Mouse (Mus musculus): ENCODE measurements at regions not wholly inside any gene's neighbourhood (a gene's known extent, or its start where the extent isn't known, plus 50 kb on each side); places are given as distances from the start of the nearest gene placed in this dataset.
A peak's percentile ranks its signal among the peaks of the same experiment; 100 is the strongest.

DNA sequence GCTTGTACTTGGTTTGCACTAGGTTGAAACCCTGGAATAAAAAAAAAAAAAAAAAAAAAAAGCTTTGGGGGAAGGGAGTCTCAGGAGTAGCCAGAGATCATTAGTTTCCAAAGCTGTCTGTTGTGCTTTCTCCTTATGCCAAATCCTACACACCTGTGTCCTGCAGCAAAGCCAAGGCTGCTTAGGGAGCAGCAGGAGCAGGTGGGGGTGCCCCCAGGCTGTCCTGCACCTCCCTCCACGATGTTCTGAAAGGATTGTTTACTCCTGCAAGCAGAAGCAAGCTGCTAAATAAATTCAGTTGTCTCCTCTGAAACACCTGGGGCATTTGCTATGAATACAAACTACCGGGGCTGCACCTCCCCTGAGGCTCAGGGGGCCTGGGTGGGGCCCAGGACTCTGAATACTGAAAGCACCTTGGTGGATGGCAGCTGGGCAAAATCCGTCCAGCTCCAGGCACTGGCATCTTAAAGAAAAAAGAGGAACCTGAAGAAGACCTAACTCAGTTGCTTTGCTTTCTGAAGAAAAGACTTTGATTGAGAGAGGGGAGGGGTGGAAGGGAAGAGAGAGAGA, 137.5 kb upstream of the Arl4c start:
- H3K27ac ChIP-seq (ENCODE audit: low read length): no peak overlapping the region
- H3K27me3 ChIP-seq (replicated peaks; ENCODE audit: control insufficient read depth, insufficient read depth, low read length): no peaks in the 10 kb centered on the region
- H3K4me3 ChIP-seq (replicated peaks; ENCODE audit: low read length): no peak overlapping the region
- peaks cover 3% of the 10 kb centered on the region; the same call in 1 of the 2 replicates for H3K9me3 ChIP-seq (ENCODE audit: control insufficient read depth, low read length)
- WGBS: 7% methylated on average over 3 of the region's 3 CpGs
- peaks cover 19% of the 10 kb centered on the region for H3K4me1 ChIP-seq (replicated peaks; ENCODE audit: control insufficient read depth, insufficient read depth, low read length)
- no peak overlapping the region for H3K9ac ChIP-seq (replicated peaks; ENCODE audit: low read depth, low read length)
- no peaks in the 10 kb centered on the region for H3K36me3 ChIP-seq (ENCODE audit: control insufficient read depth, insufficient read depth)
- H3K4me2 ChIP-seq (ENCODE audit: low read length): no peak overlapping the region
- no peak for ATAC-seq

DNA sequence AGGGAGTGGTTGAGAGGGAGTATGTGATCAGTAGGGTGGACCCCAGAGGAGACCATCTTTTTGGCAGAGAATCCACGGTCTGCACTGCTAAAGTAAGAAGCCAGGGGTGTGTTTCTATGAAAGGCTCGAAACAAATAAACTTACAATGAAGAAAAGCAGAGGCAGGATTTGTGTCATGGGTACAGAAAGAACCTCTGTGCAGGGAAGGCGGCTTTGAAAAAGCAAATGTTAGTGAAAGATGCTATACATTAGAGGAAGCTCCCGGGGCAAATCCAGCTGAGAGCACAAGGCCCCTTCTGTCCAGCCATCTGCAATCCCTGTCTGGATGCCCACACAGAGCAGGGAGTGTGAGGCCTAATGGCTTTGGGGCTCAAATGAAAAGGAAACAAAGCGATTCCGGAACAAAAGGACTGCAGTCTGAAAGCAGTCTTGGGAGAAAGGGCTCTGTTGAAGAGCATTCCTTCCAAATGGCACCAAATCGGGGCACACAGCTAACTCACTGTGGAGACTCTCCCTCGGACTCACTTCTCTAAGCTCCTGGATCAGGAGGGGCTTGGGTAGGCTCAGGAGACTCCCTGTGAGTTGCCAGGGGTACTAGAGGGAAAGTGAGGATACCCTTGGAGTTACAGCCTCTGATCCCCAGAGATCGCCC, 138.1 kb upstream of the Arl4c start:
- peaks cover 19% of the 10 kb centered on the region for H3K4me1 ChIP-seq (replicated peaks; ENCODE audit: control insufficient read depth, insufficient read depth, low read length)

DNA sequence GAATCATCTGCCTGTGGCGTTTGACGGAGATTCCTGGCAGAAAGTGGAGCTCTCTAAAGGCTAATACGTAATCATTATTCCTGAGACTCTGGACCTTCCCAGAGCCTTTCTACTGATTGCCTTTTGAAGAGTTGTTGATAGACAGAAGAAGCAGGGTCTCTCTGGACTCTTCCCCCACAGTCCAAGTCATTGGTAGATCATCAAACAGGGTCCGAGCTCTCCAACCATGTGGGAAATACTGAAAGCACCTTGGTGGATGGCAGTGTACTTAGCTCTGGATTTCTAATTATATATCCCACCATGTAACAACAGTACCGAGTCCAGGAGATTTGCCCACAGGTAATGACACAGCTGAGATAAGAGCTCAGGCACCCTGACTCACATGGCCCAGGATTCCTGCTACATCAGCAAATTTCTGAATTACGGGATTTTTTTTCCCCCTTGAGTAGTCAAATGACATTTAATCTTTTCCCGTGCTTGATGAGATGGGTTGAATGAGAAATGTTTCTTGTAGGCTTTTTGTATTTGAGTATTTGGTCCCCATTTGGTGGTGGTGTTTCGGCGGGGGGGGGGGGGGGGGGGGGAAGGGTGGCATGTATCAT, 139.1 kb upstream of the Arl4c start:
- H3K27me3 ChIP-seq (replicated peaks; ENCODE audit: control insufficient read depth, insufficient read depth, low read length): no peaks in the 10 kb centered on the region
- H3K27ac ChIP-seq (ENCODE audit: low read length): no peak overlapping the region
- 80% methylated on average over 8 of the region's 9 CpGs for WGBS

More for the DNA sequence above, 138.1 kb upstream of the Arl4c start:
- Histone ChIP-seq H3K27ac (ENCODE audit: low read length) (peak overlapping the region; percentile 42; the same call in 1 of the 2 replicates), H3K4me2 (ENCODE audit: low read length) (no peak overlapping the region), H3K36me3 (ENCODE audit: control insufficient read depth, insufficient read depth) (no peaks in the 10 kb centered on the region), H3K4me3 (replicated peaks; ENCODE audit: low read length) (no peak overlapping the region), H3K27me3 (replicated peaks; ENCODE audit: control insufficient read depth, insufficient read depth, low read length) (no peaks in the 10 kb centered on the region), H3K9ac (replicated peaks; ENCODE audit: low read depth, low read length) (no peak overlapping the region; the same call in 1 of the 2 replicates), H3K9me3 (ENCODE audit: control insufficient read depth, low read length) (peaks cover 3% of the 10 kb centered on the region; the same call in 1 of the 2 replicates)
- WGBS: 3% methylated on average over 9 of the region's 9 CpGs
- ATAC-seq: peak; percentile 74

DNA sequence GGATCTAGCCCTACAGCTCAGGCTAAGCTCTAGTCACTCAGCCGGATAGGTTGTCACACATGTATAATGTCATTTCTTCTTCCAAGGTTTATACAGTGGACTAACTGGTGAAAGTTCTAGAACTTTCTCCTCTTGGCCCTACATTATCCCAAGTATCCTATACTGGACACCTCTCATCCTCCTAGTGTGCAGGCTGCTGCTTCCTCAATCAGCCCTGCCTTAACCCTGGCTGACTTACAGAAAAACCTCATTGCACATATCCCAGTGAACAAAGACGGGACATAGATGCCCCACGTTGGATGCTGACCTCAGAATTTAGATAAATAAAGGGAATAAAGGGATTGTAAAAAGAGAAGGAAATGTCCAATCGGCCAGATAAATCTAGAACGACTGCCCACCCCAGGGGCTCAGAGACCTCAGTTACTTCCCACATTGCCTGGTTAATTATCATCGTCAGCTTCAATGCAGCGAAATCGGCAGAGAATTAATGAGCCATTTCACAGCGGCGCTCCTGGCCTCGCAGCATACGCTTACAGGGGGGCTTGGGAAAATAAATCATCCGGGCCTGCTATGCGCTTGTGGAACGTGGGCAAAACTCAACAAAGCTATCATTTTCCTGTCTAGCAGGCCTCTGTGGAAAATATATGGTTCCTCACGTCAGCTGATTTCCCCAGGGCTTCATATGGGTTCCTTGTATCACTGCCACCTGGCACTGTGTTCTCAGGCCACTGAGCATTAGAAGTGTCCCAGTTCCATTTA, 145.5 kb upstream of the Arl4c start:
- H3K27me3 ChIP-seq (replicated peaks; ENCODE audit: control insufficient read depth, insufficient read depth, low read length): no peaks in the 10 kb centered on the region
- H3K4me3 ChIP-seq (replicated peaks; ENCODE audit: low read length): no peak overlapping the region
- H3K4me2 ChIP-seq (ENCODE audit: low read length): peak overlapping the region; percentile 1; the same call in 1 of the 2 replicates
- H3K36me3 ChIP-seq (ENCODE audit: control insufficient read depth, insufficient read depth): no peaks in the 10 kb centered on the region
- ATAC-seq: peak; percentile 66
- 14% methylated on average over 16 of the region's 16 CpGs for WGBS
- H3K9me3 ChIP-seq (ENCODE audit: control insufficient read depth, low read length): peaks cover 3% of the 10 kb centered on the region; the same call in 1 of the 2 replicates
- 0 out of 2 replicates have a peak overlapping the region, but pooled peaks have one; percentile 1 for H3K9ac ChIP-seq (replicated peaks; ENCODE audit: low read depth, low read length)
- no peak overlapping the region for H3K27ac ChIP-seq (ENCODE audit: low read length)
- H3K4me1 ChIP-seq (replicated peaks; ENCODE audit: control insufficient read depth, insufficient read depth, low read length): peaks cover 11% of the 10 kb centered on the region

More for the DNA sequence above, 139.1 kb upstream of the Arl4c start:
- H3K4me1 ChIP-seq (replicated peaks; ENCODE audit: control insufficient read depth, insufficient read depth, low read length): peaks cover 19% of the 10 kb centered on the region
- no peak overlapping the region for H3K4me3 ChIP-seq (replicated peaks; ENCODE audit: low read length)
- no peak overlapping the region for H3K9ac ChIP-seq (replicated peaks; ENCODE audit: low read depth, low read length)
- no peak overlapping the region for H3K4me2 ChIP-seq (ENCODE audit: low read length)
- no peak for ATAC-seq
- peaks cover 3% of the 10 kb centered on the region; the same call in 1 of the 2 replicates for H3K9me3 ChIP-seq (ENCODE audit: control insufficient read depth, low read length)
- H3K36me3 ChIP-seq (ENCODE audit: control insufficient read depth, insufficient read depth): no peaks in the 10 kb centered on the region

DNA sequence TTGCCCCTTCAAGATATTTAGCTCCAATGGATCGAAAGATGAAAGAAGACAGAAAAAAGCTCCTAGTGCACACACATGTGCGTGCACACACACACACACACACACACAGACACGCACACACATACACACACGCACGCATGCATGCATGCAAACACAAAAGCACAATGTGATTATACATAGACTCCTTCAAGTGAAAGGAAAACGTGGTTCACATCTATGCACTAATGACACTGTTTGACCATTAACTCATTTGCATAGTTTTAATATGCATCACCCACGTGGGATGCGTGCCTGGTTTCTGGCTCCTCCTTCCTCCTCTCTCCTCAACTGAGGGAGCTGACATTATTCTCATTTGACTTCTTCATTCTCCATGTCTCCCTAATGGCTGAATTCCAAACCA, 146.2 kb upstream of the Arl4c start:
- H3K27ac ChIP-seq (ENCODE audit: low read length): no peak overlapping the region
- no peaks in the 10 kb centered on the region for H3K27me3 ChIP-seq (replicated peaks; ENCODE audit: control insufficient read depth, insufficient read depth, low read length)
- H3K9ac ChIP-seq (replicated peaks; ENCODE audit: low read depth, low read length): no peak overlapping the region
- H3K4me3 ChIP-seq (replicated peaks; ENCODE audit: low read length): no peak overlapping the region
- peaks cover 3% of the 10 kb centered on the region; the same call in 1 of the 2 replicates for H3K9me3 ChIP-seq (ENCODE audit: control insufficient read depth, low read length)
- WGBS: 40% methylated on average over 8 of the region's 8 CpGs
- no peaks in the 10 kb centered on the region for H3K36me3 ChIP-seq (ENCODE audit: control insufficient read depth, insufficient read depth)
- ATAC-seq: peak; percentile 59
- H3K4me2 ChIP-seq (ENCODE audit: low read length): no peak overlapping the region
- peaks cover 11% of the 10 kb centered on the region for H3K4me1 ChIP-seq (replicated peaks; ENCODE audit: control insufficient read depth, insufficient read depth, low read length)

DNA sequence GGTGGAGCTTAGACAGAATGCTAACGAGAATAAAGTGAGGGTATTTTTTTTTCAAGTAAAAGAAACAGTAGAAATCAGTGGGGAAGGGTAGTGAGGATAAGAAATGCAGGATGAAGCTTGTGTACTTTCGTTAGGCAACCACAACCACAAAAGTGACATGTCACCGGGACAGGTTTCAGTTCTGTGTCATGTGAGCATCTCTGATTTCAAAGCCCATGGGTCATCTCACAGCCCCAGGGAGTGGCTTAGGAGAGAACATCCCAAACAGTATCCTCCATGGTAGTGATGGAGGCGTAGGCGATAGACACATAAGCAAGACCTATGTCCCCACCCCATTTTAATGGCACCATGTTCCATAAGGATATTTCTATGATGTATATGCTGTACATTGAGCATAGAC, 147.4 kb upstream of the Arl4c start:
- no peak overlapping the region for H3K4me3 ChIP-seq (replicated peaks; ENCODE audit: low read length)
- H3K4me2 ChIP-seq (ENCODE audit: low read length): no peak overlapping the region
- peaks cover 11% of the 10 kb centered on the region for H3K4me1 ChIP-seq (replicated peaks; ENCODE audit: control insufficient read depth, insufficient read depth, low read length)
- no peaks in the 10 kb centered on the region for H3K9me3 ChIP-seq (ENCODE audit: control insufficient read depth, low read length)
- WGBS: 85% methylated on average over 5 of the region's 5 CpGs
- H3K27me3 ChIP-seq (replicated peaks; ENCODE audit: control insufficient read depth, insufficient read depth, low read length): no peaks in the 10 kb centered on the region
- H3K27ac ChIP-seq (ENCODE audit: low read length): no peak overlapping the region
- no peaks in the 10 kb centered on the region for H3K36me3 ChIP-seq (ENCODE audit: control insufficient read depth, insufficient read depth)
- H3K9ac ChIP-seq (replicated peaks; ENCODE audit: low read depth, low read length): no peak overlapping the region
- ATAC-seq: no peak

DNA sequence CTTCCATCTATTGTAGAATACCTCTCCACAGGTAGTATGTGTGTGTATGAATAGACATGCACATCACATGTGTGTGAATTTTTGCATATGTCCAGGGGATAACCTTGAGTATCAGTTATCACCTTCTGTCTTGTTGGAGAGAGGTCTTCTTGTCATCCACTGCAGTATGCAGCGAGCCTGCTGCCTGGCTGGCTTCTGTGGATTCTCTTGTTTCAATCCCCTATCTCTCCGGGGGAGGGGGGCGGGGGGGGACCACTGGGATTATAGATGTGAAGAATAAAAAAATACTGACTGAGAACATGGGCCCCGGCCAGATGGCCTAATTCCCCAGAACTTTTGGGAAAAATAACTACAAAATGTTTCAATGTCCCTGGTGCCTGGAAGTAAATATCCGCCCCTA, 149.9 kb upstream of the Arl4c start:
- Histone ChIP-seq H3K27ac (ENCODE audit: low read length) (no peak overlapping the region), H3K9me3 (ENCODE audit: control insufficient read depth, low read length) (no peaks in the 10 kb centered on the region)
- 81% methylated on average over 5 of the region's 5 CpGs for WGBS

DNA sequence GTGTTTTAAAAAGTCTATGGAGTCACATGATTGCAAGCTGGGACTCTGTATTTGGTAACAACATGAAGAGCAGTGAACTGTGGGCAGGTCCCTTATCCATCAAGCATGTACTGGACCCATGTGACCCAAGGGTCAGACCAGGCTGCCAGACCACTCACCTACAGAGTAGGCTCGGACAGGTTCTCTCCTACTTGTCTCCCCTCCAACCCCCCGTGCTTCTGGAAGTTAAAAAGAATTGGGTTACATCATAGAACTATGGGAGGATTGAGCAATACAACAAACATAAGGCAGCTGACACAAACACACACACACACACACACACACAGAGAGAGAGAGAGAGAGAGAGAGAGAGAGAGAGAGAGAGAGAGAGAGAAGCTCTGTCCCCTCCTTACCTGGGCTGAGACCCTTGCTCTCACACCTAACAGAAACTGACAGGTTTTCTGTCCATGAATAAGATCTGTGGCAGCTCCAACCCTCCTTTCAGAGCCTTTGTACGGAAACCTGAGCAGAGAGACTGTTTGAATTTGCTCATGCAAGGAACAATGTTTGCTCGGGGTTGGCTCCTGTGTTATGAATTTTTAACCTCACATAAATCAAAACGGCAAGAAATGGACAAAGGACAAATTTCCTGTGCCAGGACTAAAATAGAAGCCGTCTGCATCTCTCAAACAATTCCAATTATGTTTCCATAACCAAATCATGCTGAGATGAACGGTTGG, 159.0 kb upstream of the Arl4c start:
- H3K27ac ChIP-seq (ENCODE audit: low read length): no peak overlapping the region

More for the DNA sequence above, 149.9 kb upstream of the Arl4c start:
- H3K4me3 ChIP-seq (replicated peaks; ENCODE audit: low read length): no peak overlapping the region
- H3K27me3 ChIP-seq (replicated peaks; ENCODE audit: control insufficient read depth, insufficient read depth, low read length): no peaks in the 10 kb centered on the region
- no peaks in the 10 kb centered on the region for H3K36me3 ChIP-seq (ENCODE audit: control insufficient read depth, insufficient read depth)
- peaks cover 11% of the 10 kb centered on the region for H3K4me1 ChIP-seq (replicated peaks; ENCODE audit: control insufficient read depth, insufficient read depth, low read length)
- H3K4me2 ChIP-seq (ENCODE audit: low read length): no peak overlapping the region
- no peak for ATAC-seq
- H3K9ac ChIP-seq (replicated peaks; ENCODE audit: low read depth, low read length): no peak overlapping the region

More for the DNA sequence above, 159.0 kb upstream of the Arl4c start:
- no peak for ATAC-seq
- H3K36me3 ChIP-seq (ENCODE audit: control insufficient read depth, insufficient read depth): no peaks in the 10 kb centered on the region
- no peaks in the 10 kb centered on the region for H3K4me1 ChIP-seq (replicated peaks; ENCODE audit: control insufficient read depth, insufficient read depth, low read length)
- no peak overlapping the region for H3K4me2 ChIP-seq (ENCODE audit: low read length)
- no peaks in the 10 kb centered on the region for H3K27me3 ChIP-seq (replicated peaks; ENCODE audit: control insufficient read depth, insufficient read depth, low read length)
- 75% methylated on average over 7 of the region's 7 CpGs for WGBS
- H3K4me3 ChIP-seq (replicated peaks; ENCODE audit: low read length): no peak overlapping the region
- H3K9me3 ChIP-seq (ENCODE audit: control insufficient read depth, low read length): no peaks in the 10 kb centered on the region
- H3K9ac ChIP-seq (replicated peaks; ENCODE audit: low read depth, low read length): no peak overlapping the region
